Mouse (Mus musculus) G1E (cell line): ENCODE results near the gene Olfr912.

ENCODE experiments used
- CTCF ChIP-seq: IDR thresholded peaks from 2 replicates; pipeline ENCODE4 v1.5.1; 2012; ENCODE audit warnings: low read depth, low read length, inconsistent platforms, mixed read lengths
- GATA1 ChIP-seq: IDR thresholded peaks from 2 replicates; pipeline ENCODE4 v1.6.1; 2012; ENCODE audit warnings: borderline replicate concordance, low read length, inconsistent platforms, mixed read lengths

DNA sequence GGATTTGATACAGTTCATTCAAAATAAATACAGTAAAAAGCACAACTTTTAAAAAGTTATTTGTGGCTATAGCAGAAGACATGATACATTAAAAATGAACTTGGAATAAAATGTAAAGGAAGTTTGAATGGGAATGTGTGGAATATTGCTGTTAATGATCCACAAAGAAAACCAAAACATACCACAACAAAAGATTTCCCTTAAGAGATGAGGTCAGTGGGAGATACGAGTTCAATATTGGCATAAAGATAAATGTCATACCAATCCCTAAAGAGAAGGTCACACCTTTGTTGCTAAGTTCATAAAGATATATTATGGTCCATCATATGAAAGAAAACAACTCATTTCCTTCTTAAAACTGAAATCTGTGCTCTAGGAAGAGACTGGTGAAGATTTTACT is at the start of gene Olfr912:
- TF ChIP-seq CTCF (no peak), GATA1 (no peak)
